Mouse (Mus musculus): ENCODE data around the gene Pgpep1l. TPM values are rescaled to one million over a fixed set of nuclear protein-coding genes. Genes with fewer than 3 reads are reported as not detected.

Gene Pgpep1l
- polyA plus RNA-seq, 1 experiment from 2014 or later: not detected

DNA sequence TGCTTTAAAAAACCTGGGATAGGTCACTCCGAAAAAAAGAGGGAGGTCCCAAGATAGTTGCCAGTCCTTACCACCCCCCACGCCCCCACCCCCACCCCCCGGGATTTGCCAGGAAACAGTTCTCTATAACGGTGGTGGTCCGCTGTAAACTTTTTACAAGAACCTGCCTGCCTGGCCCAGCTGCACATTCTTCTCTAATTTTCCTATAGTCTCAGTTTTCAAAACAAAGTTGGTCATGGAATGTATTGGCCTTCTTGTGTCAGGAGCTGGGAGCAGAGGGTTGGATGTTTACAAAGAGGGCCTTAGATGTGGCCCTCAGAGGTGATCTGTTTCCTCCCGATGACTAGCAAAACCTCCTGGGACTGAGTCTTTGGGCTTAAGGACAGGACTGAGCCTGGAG lies 39.7 kb upstream of the Pgpep1l start:
- Histone ChIP-seq H3K4me3 (ENCODE audit: low read depth, low read length) (no peak overlapping the region), H3K9me3 (ENCODE audit: control insufficient read depth) (no peaks in the 10 kb centered on the region), H3K4me1 (replicated peaks; ENCODE audit: control insufficient read depth, insufficient read depth, low read length) (no peaks in the 10 kb centered on the region; the same call in 1 of the 2 replicates), H3K4me2 (replicated peaks; ENCODE audit: low read depth) (no peak overlapping the region), H3K27ac (ENCODE audit: low read depth, low read length) (no peak overlapping the region), H3K36me3 (ENCODE audit: control insufficient read depth, insufficient read depth) (no peaks in the 10 kb centered on the region), H3K27me3 (replicated peaks; ENCODE audit: control insufficient read depth, insufficient read depth, low read length) (no peaks in the 10 kb centered on the region), H3K9ac (ENCODE audit: low read depth, low read length) (no peak overlapping the region)
- ATAC-seq: no peak
- TF ChIP-seq CTCF (IDR thresholded peaks at IDR 0.05; ENCODE audit: low read depth): no peak
- WGBS: 60% methylated on average over 6 of the region's 6 CpGs

DNA sequence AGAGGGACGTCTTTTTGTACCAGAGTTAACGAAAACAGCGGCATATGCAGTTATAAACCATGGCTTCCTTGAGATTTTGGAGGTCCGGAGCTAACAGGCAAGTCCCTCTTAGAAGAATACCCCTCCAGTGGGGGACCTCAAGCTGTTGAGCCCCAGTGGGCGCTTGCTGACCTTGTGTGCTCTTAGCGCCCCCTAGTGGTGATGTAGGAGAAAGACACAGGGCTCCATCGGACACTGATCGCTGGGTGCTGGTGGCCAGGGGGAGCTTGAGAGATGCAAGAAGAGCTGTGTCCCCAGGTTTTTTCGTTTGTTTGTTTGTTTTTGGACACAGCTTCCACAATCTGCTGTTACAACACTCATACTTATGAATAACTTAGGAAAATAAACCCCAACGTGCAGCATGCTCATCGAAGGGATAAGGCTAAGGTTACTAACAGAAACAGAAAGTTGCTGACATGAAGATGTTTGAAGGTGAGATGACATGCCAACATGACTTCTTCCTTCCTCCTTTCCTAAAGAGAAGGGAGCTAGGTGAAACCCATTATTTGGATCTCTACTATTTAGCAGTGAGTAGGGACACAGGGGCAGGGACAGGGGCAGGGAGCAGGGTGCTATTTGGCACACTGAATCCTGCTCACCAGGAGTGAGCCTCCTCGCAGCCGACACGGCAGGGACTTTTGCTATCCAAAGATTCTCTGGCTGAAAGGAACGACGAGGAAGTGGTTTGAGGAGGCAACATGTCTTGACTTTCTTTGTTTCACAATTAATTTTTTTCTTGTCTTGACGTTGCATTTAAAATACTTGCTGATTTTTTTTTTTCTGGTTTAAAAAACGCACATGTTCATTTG lies 38.8 kb upstream of the Pgpep1l start:
- H3K36me3 ChIP-seq (ENCODE audit: control insufficient read depth, insufficient read depth): no peaks in the 10 kb centered on the region
- H3K9me3 ChIP-seq (ENCODE audit: control insufficient read depth): no peaks in the 10 kb centered on the region
- 22% methylated on average over 18 of the region's 18 CpGs for WGBS
- H3K27me3 ChIP-seq (replicated peaks; ENCODE audit: control insufficient read depth, insufficient read depth, low read length): no peaks in the 10 kb centered on the region
- H3K4me1 ChIP-seq (replicated peaks; ENCODE audit: control insufficient read depth, insufficient read depth, low read length): no peaks in the 10 kb centered on the region; the same call in 1 of the 2 replicates
- H3K27ac ChIP-seq (ENCODE audit: low read depth, low read length): no peak overlapping the region
- H3K4me3 ChIP-seq (ENCODE audit: low read depth, low read length): peak overlapping the region; percentile 33
- H3K4me2 ChIP-seq (replicated peaks; ENCODE audit: low read depth): peak overlapping the region; percentile 50
- peak; percentile 96 for TF ChIP-seq CTCF (IDR thresholded peaks at IDR 0.05; ENCODE audit: low read depth)
- H3K9ac ChIP-seq (ENCODE audit: low read depth, low read length): no peak overlapping the region
- 0 out of 2 replicates have a peak, but pooled peaks have one; percentile 47 for ATAC-seq

DNA sequence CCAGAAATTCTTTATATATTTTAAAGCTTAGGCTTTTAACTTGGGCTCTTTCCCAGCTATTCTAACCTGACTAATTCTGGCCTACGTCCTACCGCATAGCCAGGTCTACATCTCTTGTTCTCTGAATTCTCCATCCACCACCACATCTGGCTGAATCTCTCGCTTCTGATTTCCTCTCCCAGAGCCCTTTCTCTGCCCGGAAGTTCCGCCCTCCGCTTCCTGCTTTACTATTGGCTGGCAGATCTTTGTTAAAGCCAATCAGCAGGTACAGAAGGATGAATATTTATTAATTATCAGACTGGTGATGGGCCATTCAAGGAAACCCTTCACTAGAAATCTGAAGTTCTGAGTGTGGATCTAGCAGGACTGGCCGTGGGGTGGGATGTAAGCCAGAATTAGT lies 37.1 kb upstream of the Pgpep1l start:
- no peaks in the 10 kb centered on the region for H3K36me3 ChIP-seq (ENCODE audit: control insufficient read depth, insufficient read depth)
- ATAC-seq: no peak
- H3K9me3 ChIP-seq (ENCODE audit: control insufficient read depth): no peaks in the 10 kb centered on the region
- H3K4me3 ChIP-seq (ENCODE audit: low read depth, low read length): no peak overlapping the region
- H3K27ac ChIP-seq (ENCODE audit: low read depth, low read length): no peak overlapping the region
- no peaks in the 10 kb centered on the region; the same call in 1 of the 2 replicates for H3K4me1 ChIP-seq (replicated peaks; ENCODE audit: control insufficient read depth, insufficient read depth, low read length)
- TF ChIP-seq CTCF (IDR thresholded peaks at IDR 0.05; ENCODE audit: low read depth): no peak
- no peak overlapping the region for H3K4me2 ChIP-seq (replicated peaks; ENCODE audit: low read depth)
- no peaks in the 10 kb centered on the region for H3K27me3 ChIP-seq (replicated peaks; ENCODE audit: control insufficient read depth, insufficient read depth, low read length)
- H3K9ac ChIP-seq (ENCODE audit: low read depth, low read length): no peak overlapping the region
- WGBS: 85% methylated on average over 7 of the region's 7 CpGs

DNA sequence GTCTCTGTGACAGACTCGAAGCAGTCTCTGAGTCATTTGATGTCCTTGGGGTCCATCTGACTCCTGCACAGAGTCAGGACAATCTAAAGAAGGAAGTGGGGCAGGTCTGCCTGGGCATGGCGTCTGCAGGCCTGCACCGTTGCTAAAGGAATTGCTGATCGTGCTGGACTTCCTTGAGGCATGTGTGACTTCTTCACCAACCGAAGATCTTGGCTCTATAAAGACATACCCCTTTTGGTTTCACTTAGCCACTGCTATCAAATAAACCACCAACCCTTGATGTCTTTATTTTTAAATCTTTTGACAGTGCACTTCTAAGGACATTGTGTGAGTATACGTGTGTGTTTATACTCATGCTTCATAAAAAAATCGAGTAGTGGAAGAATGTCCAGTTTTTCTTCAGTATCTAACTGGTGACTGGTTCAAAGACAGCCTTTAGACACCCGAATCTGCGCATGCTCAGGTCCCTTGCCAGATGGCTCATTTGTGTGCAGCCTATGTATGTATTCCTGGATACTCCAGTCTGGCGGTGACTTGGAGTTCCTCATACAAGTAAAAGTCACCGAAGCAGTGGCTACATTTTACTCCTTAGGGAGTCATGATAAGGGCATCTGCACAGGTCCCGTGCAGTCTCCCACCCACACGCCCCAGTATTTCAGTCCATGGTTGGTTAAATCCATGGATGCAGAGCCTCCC lies 34.5 kb upstream of the Pgpep1l start:
- H3K36me3 ChIP-seq (ENCODE audit: control insufficient read depth, insufficient read depth): no peaks in the 10 kb centered on the region
- ATAC-seq: no peak
- no peak for TF ChIP-seq CTCF (IDR thresholded peaks at IDR 0.05; ENCODE audit: low read depth)
- no peaks in the 10 kb centered on the region for H3K27me3 ChIP-seq (replicated peaks; ENCODE audit: control insufficient read depth, insufficient read depth, low read length)
- 81% methylated on average over 13 of the region's 13 CpGs for WGBS
- no peaks in the 10 kb centered on the region for H3K9me3 ChIP-seq (ENCODE audit: control insufficient read depth)
- H3K4me1 ChIP-seq (replicated peaks; ENCODE audit: control insufficient read depth, insufficient read depth, low read length): no peaks in the 10 kb centered on the region; the same call in 1 of the 2 replicates
- no peak overlapping the region for H3K4me2 ChIP-seq (replicated peaks; ENCODE audit: low read depth)
- no peak overlapping the region for H3K4me3 ChIP-seq (ENCODE audit: low read depth, low read length)
- no peak overlapping the region for H3K27ac ChIP-seq (ENCODE audit: low read depth, low read length)
- H3K9ac ChIP-seq (ENCODE audit: low read depth, low read length): no peak overlapping the region

DNA sequence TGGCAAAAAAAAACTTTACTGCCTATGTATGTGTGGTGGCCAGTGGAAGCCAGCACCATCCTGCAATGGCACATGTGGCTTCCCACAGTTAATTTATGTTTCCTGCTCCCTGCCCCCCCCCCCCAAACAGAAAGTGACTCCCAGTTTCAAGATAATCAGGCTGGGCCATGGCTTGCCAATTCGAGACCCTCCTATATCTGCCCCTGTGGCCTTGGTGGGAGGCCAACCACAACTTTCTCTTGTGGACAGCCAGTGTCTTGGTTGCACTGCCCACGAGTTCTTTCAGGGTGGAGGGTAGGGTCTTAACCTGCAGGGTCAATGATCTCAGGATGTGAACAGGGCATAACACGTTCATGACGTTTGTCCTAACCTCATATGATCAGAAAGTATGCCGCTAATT lies 32.5 kb upstream of the Pgpep1l start:
- Histone ChIP-seq H3K9me3 (ENCODE audit: control insufficient read depth) (no peaks in the 10 kb centered on the region), H3K36me3 (ENCODE audit: control insufficient read depth, insufficient read depth) (no peaks in the 10 kb centered on the region), H3K27me3 (replicated peaks; ENCODE audit: control insufficient read depth, insufficient read depth, low read length) (no peaks in the 10 kb centered on the region), H3K27ac (ENCODE audit: low read depth, low read length) (no peak overlapping the region), H3K4me2 (replicated peaks; ENCODE audit: low read depth) (no peak overlapping the region), H3K9ac (ENCODE audit: low read depth, low read length) (no peak overlapping the region), H3K4me3 (ENCODE audit: low read depth, low read length) (no peak overlapping the region), H3K4me1 (replicated peaks; ENCODE audit: control insufficient read depth, insufficient read depth, low read length) (no peaks in the 10 kb centered on the region)
- ATAC-seq: no peak
- 87% methylated on average over 5 of the region's 5 CpGs for WGBS
- no peak for TF ChIP-seq CTCF (IDR thresholded peaks at IDR 0.05; ENCODE audit: low read depth)

DNA sequence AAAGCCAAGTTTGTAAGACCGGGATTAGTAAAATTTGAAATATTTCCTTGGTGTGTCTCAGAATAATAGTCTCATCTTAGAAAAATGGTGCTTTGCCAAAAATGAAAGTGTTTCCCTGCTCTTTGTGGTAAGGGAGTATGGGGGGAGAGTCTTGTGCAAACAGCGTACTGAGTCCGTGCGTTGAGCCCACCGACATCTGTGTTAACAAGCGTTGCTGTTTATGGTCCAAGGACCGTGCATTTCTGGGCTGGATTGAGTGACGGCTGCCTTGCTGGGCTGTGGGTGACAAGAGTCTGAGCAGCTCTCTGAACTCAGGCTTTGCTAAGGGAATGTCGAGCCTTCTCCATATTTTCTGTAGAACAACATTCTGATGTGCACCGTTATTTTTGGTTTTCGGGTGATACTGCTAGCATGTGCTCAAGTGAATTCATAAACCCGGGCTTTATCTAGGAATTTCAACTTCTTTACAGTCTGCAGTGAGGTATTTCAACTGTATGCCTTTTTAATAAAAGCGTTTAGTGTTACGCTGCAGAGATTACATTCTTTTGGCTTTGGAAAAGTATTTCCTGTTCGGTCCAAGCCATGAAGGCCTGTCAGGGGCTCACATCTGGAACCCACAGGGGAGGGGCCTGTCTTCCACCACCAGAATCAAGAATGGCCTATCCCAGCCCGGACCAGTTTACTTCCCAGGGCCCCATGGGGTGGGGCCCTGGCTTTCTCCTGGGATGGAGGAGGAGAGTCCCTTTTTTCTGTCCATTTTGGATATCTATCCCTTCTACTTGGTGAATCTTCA lies 30.2 kb upstream of the Pgpep1l start:
- Histone ChIP-seq H3K4me3 (ENCODE audit: low read depth, low read length) (no peak overlapping the region), H3K27ac (ENCODE audit: low read depth, low read length) (no peak overlapping the region), H3K4me1 (replicated peaks; ENCODE audit: control insufficient read depth, insufficient read depth, low read length) (no peaks in the 10 kb centered on the region), H3K27me3 (replicated peaks; ENCODE audit: control insufficient read depth, insufficient read depth, low read length) (no peaks in the 10 kb centered on the region), H3K9me3 (ENCODE audit: control insufficient read depth) (no peaks in the 10 kb centered on the region), H3K36me3 (ENCODE audit: control insufficient read depth, insufficient read depth) (no peaks in the 10 kb centered on the region), H3K9ac (ENCODE audit: low read depth, low read length) (no peak overlapping the region), H3K4me2 (replicated peaks; ENCODE audit: low read depth) (0 out of 2 replicates have a peak overlapping the region, but pooled peaks have one; percentile 0)
- ATAC-seq: no peak
- 57% methylated on average over 16 of the region's 16 CpGs for WGBS
- TF ChIP-seq CTCF (IDR thresholded peaks at IDR 0.05; ENCODE audit: low read depth): no peak

All from intestine, postnatal 0 days (tissue).